Mouse (Mus musculus) T-helper 2 cell (primary cell): ENCODE data around the gene Serpinb2.

Experiments
- in situ Hi-C: fragments of 300-600 bp; cut with MboI, MseI; formaldehyde crosslinking; loops from one replicate; pipeline ENCODE4 v1.15.1; 2025; ENCODE audit warnings: high pct_unique_total_duplicates

Serpinb2 gene

GRCm38 (mm10) chr1:107581220-107581619 lies 70.0 kb downstream of the Serpinb2 start:
- in situ Hi-C loops, result no loop called here

- in situ Hi-C loops, result no loop called here
Observed at GRCm38 (mm10) chr1:107582900-107583299, 71.7 kb downstream of the Serpinb2 start.

GRCm38 (mm10) chr1:107583958-107584376 lies 72.7 kb downstream of the Serpinb2 start:
- in situ Hi-C loops, result no loop called here

DNA sequence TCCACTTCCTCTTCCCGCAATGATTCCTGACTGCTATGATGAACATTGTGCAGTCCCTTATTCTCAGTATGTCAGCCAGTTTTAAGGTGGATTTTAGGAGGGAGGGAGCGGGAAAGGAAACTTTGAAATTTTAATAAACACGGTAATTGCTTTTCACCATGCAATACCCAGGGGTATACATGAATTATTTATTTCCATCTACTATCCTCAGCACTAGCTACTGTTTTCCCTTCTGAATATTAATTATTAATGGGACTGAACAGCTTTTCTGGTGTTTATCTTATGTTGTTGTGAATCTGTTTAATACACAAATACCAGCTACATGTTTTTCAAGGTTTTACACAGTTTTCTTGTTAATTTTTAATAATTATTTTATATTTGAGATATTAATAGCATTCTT lies 73.7 kb downstream of the Serpinb2 start:
- in situ Hi-C loops, result no loop called here
